Mouse (Mus musculus) heart, postnatal 0 days (tissue): ENCODE measurements at regions not wholly inside any gene's neighbourhood (a gene's known extent, or its start where the extent isn't known, plus 50 kb on each side); places are given as distances from the start of the nearest gene placed in this dataset.

Experiments used
- ATAC-seq: fragments of 200-750 bp; cut with Nextera tagmentation; 2 replicates; pipeline ENCODE4 v1.8.0; 2017; ENCODE audit warnings: low read depth, moderate number of reproducible peaks, moderate library complexity; ENCODE audit not compliant: insufficient read depth
- DNase-seq: peaks from one replicate; pipeline ENCODE4 v3.0.0-alpha.2; 2016; ENCODE audit warnings: low spot score
- H3K27ac ChIP-seq: fragments of 300-500 bp; sonication (generic); 2 replicates; pipeline ENCODE4 v1.5.1; 2014; ENCODE audit warnings: low read depth, mild to moderate bottlenecking
- H3K27me3 ChIP-seq: fragments of 300-500 bp; sonication (generic); 2 replicates; pipeline ENCODE4 v1.6.1; 2014; ENCODE audit warnings: low read length, mixed read lengths; ENCODE audit not compliant: control insufficient read depth, insufficient read depth
- H3K36me3 ChIP-seq: fragments of 300-500 bp; sonication (generic); replicated peaks from 2 replicates; pipeline ENCODE4 v1.6.1; 2014; ENCODE audit warnings: low read length, mixed read lengths; ENCODE audit not compliant: control insufficient read depth, insufficient read depth
- H3K4me1 ChIP-seq: fragments of 300-500 bp; sonication (generic); 2 replicates; pipeline ENCODE4 v1.6.1; 2014; ENCODE audit warnings: antibody characterized with exemption; ENCODE audit not compliant: control insufficient read depth, insufficient read depth
- H3K4me2 ChIP-seq: fragments of 300-500 bp; sonication (generic); 2 replicates; pipeline ENCODE4 v1.6.1; 2014; ENCODE audit warnings: low read depth, mild to moderate bottlenecking, low read length, moderate library complexity
- H3K4me3 ChIP-seq: fragments of 300-500 bp; sonication (generic); 2 replicates; pipeline ENCODE4 v1.5.1; 2014; ENCODE audit warnings: low read depth, low read length
- H3K9ac ChIP-seq: fragments of 300-500 bp; sonication (generic); replicated peaks from 2 replicates; pipeline ENCODE4 v1.6.1; 2014; ENCODE audit warnings: low read depth, low read length, mixed read lengths
- H3K9me3 ChIP-seq: fragments of 300-500 bp; sonication (generic); replicated peaks from 2 replicates; pipeline ENCODE4 v1.6.1; 2016; ENCODE audit warnings: low read length; ENCODE audit not compliant: control insufficient read depth
- CTCF ChIP-seq: IDR thresholded peaks from 2 replicates; pipeline ENCODE4 v1.5.1; 2016; ENCODE audit warnings: antibody characterized with exemption, control low read depth, low read depth
- EP300 ChIP-seq: IDR thresholded peaks from 2 replicates; pipeline ENCODE4 v1.6.1; 2016; ENCODE audit warnings: antibody characterized with exemption, low read depth
- WGBS: fragments of 180-500 bp; shearing (Covaris S2); extraction: QIAGEN DNeasy Blood & Tissue Kit; methylation state at CpG from one replicate; pipeline ENCODE4 v1.1.7; 2014; 5-methylcytosine and 5-hydroxymethylcytosine counted together

DNA sequence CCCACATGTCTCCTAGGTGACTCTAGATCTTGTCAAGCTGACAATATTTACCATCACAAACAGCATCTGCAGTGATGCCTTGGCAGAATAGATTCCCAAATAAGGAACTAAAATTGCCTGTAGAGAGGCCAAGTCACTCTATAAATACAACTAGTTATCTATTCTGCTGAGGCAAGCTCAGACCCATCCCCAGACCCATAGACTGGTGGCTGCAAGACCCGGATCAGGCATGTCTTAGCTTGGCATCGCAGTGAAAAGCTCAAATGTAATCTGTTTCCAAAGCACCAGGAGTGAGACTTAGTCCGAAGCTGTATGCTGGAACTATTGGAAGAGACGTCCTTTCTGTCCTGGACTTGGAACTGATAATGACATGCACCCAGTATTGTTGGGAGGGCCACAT lies 62.6 kb upstream of the Spred2 start:
- no peak overlapping the region for H3K27ac ChIP-seq
- TF ChIP-seq CTCF: no peak
- DNase-seq (no peak), ATAC-seq (no peak)
- WGBS: 75% methylated on average over 4 of the region's 4 CpGs
- H3K4me2 ChIP-seq: no peak overlapping the region
- H3K9ac ChIP-seq: no peak overlapping the region
- no peaks in the 10 kb centered on the region for H3K4me1 ChIP-seq
- H3K36me3 ChIP-seq: no peaks in the 10 kb centered on the region
- no peak overlapping the region for H3K4me3 ChIP-seq
- no peaks in the 10 kb centered on the region for H3K27me3 ChIP-seq
- no peaks in the 10 kb centered on the region for H3K9me3 ChIP-seq

DNA sequence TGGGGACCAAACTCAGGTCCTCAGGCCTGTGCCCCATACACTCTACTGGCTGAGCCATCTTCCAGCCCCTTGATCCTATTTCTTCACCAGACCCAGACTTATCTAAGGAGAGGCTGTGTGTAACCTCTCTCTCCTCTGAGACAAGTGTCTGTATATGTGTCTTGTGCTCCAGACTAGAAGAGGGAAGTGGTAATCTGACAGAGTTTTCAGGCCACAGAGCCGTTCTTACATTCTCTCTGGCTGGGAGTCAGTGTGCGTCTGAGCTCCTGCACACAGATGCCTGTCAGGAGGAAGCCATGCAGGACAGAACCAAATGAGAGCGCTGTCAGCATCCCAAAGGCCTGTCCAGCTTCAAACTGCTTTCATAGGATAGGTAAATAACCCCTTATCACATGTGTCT lies 60.8 kb upstream of the Spred2 start:
- no peak for TF ChIP-seq CTCF
- WGBS: 74% methylated on average over 3 of the region's 3 CpGs
- Histone ChIP-seq H3K27me3 (no peaks in the 10 kb centered on the region), H3K4me1 (no peaks in the 10 kb centered on the region), H3K27ac (no peak overlapping the region), H3K4me3 (no peak overlapping the region), H3K9me3 (no peaks in the 10 kb centered on the region), H3K4me2 (no peak overlapping the region), H3K36me3 (no peaks in the 10 kb centered on the region), H3K9ac (no peak overlapping the region)
- ATAC-seq (no peak), DNase-seq (no peak)

DNA sequence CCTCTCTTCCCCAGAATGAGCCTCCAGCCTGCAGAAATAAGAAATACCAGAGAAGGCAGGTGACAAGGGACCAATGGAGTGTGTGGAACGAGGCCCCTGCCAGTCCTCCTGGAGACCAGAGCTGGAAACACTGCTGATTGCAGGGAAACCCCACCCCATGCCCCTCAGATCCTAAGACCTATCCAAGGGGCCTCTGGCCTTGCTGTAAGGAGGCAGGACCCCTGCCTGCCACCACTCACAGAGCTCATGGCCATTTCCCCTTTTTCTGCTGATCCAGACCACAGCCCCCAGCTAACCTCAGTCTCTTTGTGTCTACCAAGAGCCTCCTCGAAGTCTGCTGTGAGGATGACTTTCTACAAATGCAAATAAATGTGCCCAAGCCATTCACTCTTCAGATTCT lies 57.9 kb upstream of the Spred2 start:
- Histone ChIP-seq H3K9me3 (no peaks in the 10 kb centered on the region), H3K27me3 (no peaks in the 10 kb centered on the region), H3K4me3 (no peak overlapping the region), H3K4me2 (no peak overlapping the region), H3K4me1 (no peaks in the 10 kb centered on the region), H3K9ac (no peak overlapping the region), H3K36me3 (no peaks in the 10 kb centered on the region), H3K27ac (no peak overlapping the region)
- TF ChIP-seq EP300: no peak
- TF ChIP-seq CTCF: no peak
- WGBS: 40% methylated on average over 2 of the region's 2 CpGs
- no peak for ATAC-seq
- DNase-seq: no peak

DNA sequence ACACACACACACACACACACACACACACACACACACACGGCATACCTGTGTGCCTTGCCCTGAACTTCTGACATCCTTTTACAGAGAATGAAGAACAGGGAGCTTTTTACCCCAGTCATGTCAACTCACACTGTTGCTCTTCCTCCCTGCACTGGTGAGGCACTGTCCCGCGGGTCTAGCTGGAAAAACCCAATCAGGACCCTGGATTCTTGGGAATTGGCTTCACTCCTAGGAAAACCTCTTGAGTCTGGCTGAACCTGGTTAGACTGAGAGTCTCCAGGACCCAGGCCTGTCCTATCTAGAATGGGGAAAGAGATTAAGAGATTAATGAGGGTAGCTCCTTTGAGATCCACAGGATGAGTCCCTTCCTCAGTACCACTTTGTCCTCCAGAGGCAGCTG lies 54.5 kb upstream of the Spred2 start:
- 80% methylated on average over 3 of the region's 3 CpGs for WGBS
- Histone ChIP-seq H3K27me3 (no peaks in the 10 kb centered on the region), H3K4me2 (no peak overlapping the region), H3K9me3 (no peaks in the 10 kb centered on the region), H3K4me3 (no peak overlapping the region), H3K36me3 (no peaks in the 10 kb centered on the region), H3K4me1 (no peaks in the 10 kb centered on the region), H3K9ac (no peak overlapping the region), H3K27ac (no peak overlapping the region)
- TF ChIP-seq CTCF: no peak
- ATAC-seq (no peak), DNase-seq (no peak)

DNA sequence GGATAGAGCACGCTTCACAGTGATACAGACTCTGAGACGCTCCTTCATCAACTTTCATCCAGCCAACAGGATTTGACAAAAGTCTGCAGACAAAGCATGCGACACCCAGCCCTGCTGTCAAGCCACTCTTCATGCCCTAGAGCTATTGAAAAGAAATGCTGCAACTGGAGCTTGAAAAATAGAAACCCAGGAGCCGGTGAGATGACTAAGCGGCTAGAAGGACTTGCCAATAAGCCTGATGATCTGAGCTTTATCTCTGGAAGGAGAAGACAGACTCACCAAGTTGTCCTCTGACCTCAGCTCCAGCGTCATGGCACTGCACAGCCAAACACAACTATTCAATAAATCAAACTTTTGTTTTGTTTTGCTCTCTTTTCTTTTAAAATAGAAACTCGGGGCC lies 54.0 kb upstream of the Spred2 start:
- no peaks in the 10 kb centered on the region for H3K9me3 ChIP-seq
- H3K27ac ChIP-seq: no peak overlapping the region
- no peaks in the 10 kb centered on the region for H3K4me1 ChIP-seq
- H3K4me2 ChIP-seq: no peak overlapping the region
- no peak overlapping the region for H3K4me3 ChIP-seq
- TF ChIP-seq EP300: no peak
- TF ChIP-seq CTCF: no peak
- H3K27me3 ChIP-seq: no peaks in the 10 kb centered on the region
- H3K9ac ChIP-seq: no peak overlapping the region
- H3K36me3 ChIP-seq: no peaks in the 10 kb centered on the region
- 68% methylated on average over 7 of the region's 7 CpGs for WGBS
- ATAC-seq (no peak), DNase-seq (no peak)

DNA sequence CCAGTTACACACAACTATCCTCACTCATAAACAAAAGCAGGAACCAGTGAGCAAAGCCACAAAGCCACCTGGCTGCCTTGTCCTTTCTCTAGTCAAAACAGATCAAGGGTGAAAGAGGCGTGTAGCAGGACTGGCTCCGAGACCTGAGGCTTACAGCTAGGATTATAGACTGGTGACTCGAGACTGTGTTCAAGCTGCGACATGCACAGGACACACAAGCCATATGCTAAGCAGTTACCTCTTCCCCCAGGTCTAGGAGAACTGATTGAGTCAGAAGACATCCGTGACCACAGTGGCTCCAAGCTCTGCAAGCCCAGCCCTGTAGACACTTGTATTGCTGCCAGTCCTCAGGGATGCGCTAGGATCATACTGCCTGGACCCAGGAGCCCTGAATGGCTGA lies 50.4 kb upstream of the Spred2 start:
- TF ChIP-seq EP300 (no peak), CTCF (no peak)
- Histone ChIP-seq H3K27me3 (no peaks in the 10 kb centered on the region), H3K9me3 (no peaks in the 10 kb centered on the region), H3K27ac (no peak overlapping the region), H3K4me2 (no peak overlapping the region), H3K4me3 (no peak overlapping the region), H3K9ac (no peak overlapping the region), H3K4me1 (no peaks in the 10 kb centered on the region), H3K36me3 (no peaks in the 10 kb centered on the region)
- no peak for DNase-seq
- no peak for ATAC-seq
- 85% methylated on average over 6 of the region's 6 CpGs for WGBS
